Mouse (Mus musculus) stomach, postnatal 0 days (tissue): ENCODE results near the gene Igtp. TPM values are rescaled to one million over a fixed set of nuclear protein-coding genes. Genes with fewer than 3 reads are reported as not detected.
"Not testable (repeated sequence)": the region's sequence is repeated elsewhere in the genome, so short reads cannot be mapped to it uniquely, and the experiment has no call there.

ENCODE experiments used
- ATAC-seq: fragments of 200-750 bp; cut with Nextera tagmentation; 2 replicates; pipeline ENCODE4 v1.8.0; 2017; ENCODE audit not compliant: low FRiP score, low TSS enrichment
- DNase-seq: peaks from one replicate; pipeline ENCODE4 v3.0.0-alpha.2; 2016; ENCODE audit warnings: low spot score
- H3K27ac ChIP-seq: fragments of 300-500 bp; sonication (generic); replicated peaks from 2 replicates; pipeline ENCODE4 v1.5.1; 2014; ENCODE audit warnings: mild to moderate bottlenecking, control low read depth
- H3K27me3 ChIP-seq: fragments of 300-500 bp; sonication (generic); 2 replicates; pipeline ENCODE4 v1.6.1; 2014; ENCODE audit warnings: low read length; ENCODE audit not compliant: control insufficient read depth, insufficient read depth
- H3K36me3 ChIP-seq: fragments of 300-500 bp; sonication (generic); 2 replicates; pipeline ENCODE4 v1.6.1; 2014; ENCODE audit warnings: low read length, mixed read lengths; ENCODE audit not compliant: control insufficient read depth, insufficient read depth
- H3K4me1 ChIP-seq: fragments of 300-500 bp; sonication (generic); replicated peaks from 2 replicates; pipeline ENCODE4 v1.6.1; 2014; ENCODE audit warnings: antibody characterized with exemption; ENCODE audit not compliant: control insufficient read depth, insufficient read depth
- H3K4me2 ChIP-seq: fragments of 300-500 bp; sonication (generic); replicated peaks from 2 replicates; pipeline ENCODE4 v1.6.1; 2014; ENCODE audit warnings: low read depth, mild to moderate bottlenecking, control low read depth, moderate library complexity
- H3K4me3 ChIP-seq: fragments of 300-500 bp; sonication (generic); 2 replicates; pipeline ENCODE4 v1.5.1; 2014; ENCODE audit warnings: low read depth, low read length, control low read depth
- H3K9ac ChIP-seq: fragments of 300-500 bp; sonication (generic); 2 replicates; pipeline ENCODE4 v1.6.1; 2014; ENCODE audit warnings: mild to moderate bottlenecking, low read length, control low read depth, mixed read lengths
- H3K9me3 ChIP-seq: fragments of 300-500 bp; sonication (generic); 2 replicates; pipeline ENCODE4 v1.6.1; 2016; ENCODE audit warnings: low read length; ENCODE audit not compliant: control insufficient read depth
- CTCF ChIP-seq: IDR thresholded peaks from 2 replicates; pipeline ENCODE4 v1.5.1; 2016; ENCODE audit warnings: antibody characterized with exemption, low read depth, mild to moderate bottlenecking, moderate library complexity
- EP300 ChIP-seq: optimal IDR thresholded peaks from 2 replicates; pipeline ENCODE3; 2016; ENCODE audit warnings: antibody characterized with exemption
- WGBS: fragments of 180-500 bp; shearing (Covaris S2); extraction: QIAGEN DNeasy Blood & Tissue Kit; methylation state at CpG from one replicate; pipeline ENCODE4 v1.1.7; 2014; 5-methylcytosine and 5-hydroxymethylcytosine counted together
- polyA plus RNA-seq: library from polyadenylated mRNA; unstranded; fragments of >200 nt; fragmentation: Nextera tagmentation; extraction: Ambion mirVana; gene quantifications from 2 replicates; pipeline ENCODE4 v1.2.1, GENCODE M21; 2015

Gene Igtp
- polyA plus RNA-seq, 1 experiment from 2014 or later, result 4.1 TPM

GRCm38 (mm10) chr11:58226425-58226824 lies 27.1 kb downstream of the Igtp start:
- H3K9ac ChIP-seq, result no peak overlapping the region
- H3K4me3 ChIP-seq, result no peak overlapping the region
- no peaks in the 10 kb centered on the region for H3K36me3 ChIP-seq
- H3K9me3 ChIP-seq, result no peaks in the 10 kb centered on the region
- H3K27me3 ChIP-seq, result no peaks in the 10 kb centered on the region
- no peak overlapping the region for H3K4me2 ChIP-seq
- H3K4me1 ChIP-seq, result no peaks in the 10 kb centered on the region
- DNase-seq, result no peak
- H3K27ac ChIP-seq, result no peak overlapping the region
- no peak for ATAC-seq
- TF ChIP-seq CTCF, result no peak
- no peak for TF ChIP-seq EP300

DNA sequence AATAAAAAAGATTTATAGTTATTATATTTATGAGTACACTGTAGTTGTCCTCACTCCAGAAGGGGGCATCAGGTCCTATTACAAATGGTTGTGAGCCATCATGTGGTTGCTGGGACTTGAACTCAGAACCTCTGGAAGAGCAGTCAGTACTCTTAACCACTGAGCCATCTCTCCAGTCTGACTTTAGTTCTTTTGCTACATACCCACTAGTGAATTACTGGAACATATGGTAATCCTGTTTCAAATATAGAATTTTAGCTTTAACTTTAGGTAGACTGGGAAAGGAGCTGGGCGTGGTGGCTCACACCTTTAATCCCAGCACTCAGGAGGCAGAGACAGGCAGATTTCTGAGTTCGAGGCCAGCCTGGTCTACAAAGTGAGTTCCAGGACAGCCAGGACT lies 28.7 kb downstream of the Igtp start:
- not testable (repeated sequence) for H3K4me1 ChIP-seq, H3K4me2 ChIP-seq, H3K9ac ChIP-seq, H3K9me3 ChIP-seq, H3K27me3 ChIP-seq, ATAC-seq, H3K27ac ChIP-seq, H3K4me3 ChIP-seq, H3K36me3 ChIP-seq, DNase-seq
- 94% methylated on average over 2 of the region's 2 CpGs for WGBS

DNA sequence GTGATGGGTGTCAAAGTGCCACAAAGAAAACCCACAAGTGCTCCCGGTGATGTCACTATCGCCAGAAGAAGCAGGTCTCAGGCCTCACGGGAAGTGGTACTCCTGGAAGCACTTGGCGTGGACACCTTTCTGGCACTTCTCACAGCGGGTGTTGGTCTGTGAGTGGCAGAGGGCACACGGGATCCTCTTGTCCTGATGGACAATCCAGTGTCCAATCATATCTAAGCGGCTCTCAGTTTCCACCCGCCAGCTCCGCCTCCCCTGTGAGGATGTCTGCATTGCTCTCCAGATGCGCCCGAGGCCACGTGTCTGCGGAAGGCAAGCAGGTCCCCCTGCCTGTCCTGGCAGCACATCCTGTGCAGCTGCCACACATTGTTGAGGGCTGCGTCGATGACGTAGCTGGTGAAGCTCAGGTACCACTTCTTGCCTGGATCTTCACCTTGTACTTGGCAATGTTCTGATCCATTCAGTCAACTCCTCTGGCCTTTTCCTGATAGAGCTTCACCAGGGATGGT lies 31.1 kb downstream of the Igtp start:
- 68% methylated on average over 16 of the region's 16 CpGs for WGBS
- no peaks in the 10 kb centered on the region for H3K9me3 ChIP-seq
- no peak for DNase-seq

GRCm38 (mm10) chr11:58231156-58231555 lies 31.8 kb downstream of the Igtp start:
- Histone ChIP-seq H3K27ac (no peak overlapping the region), H3K4me2 (no peak overlapping the region), H3K4me1 (no peaks in the 10 kb centered on the region), H3K36me3 (no peaks in the 10 kb centered on the region), H3K4me3 (no peak overlapping the region), H3K9ac (no peak overlapping the region), H3K9me3 (no peaks in the 10 kb centered on the region), H3K27me3 (no peaks in the 10 kb centered on the region)
- 82% methylated on average over 8 of the region's 8 CpGs for WGBS
- TF ChIP-seq EP300, result no peak
- TF ChIP-seq CTCF, result no peak
- DNase-seq (no peak), ATAC-seq (no peak)

More for the DNA sequence above, 31.1 kb downstream of the Igtp start:
- Histone ChIP-seq H3K4me1 (no peaks in the 10 kb centered on the region), H3K27ac (no peak overlapping the region), H3K4me3 (no peak overlapping the region), H3K9ac (no peak overlapping the region), H3K4me2 (no peak overlapping the region), H3K36me3 (no peaks in the 10 kb centered on the region), H3K27me3 (no peaks in the 10 kb centered on the region)
- TF ChIP-seq CTCF (no peak), EP300 (no peak)
- ATAC-seq, result no peak

- not testable (repeated sequence) for ATAC-seq, H3K36me3 ChIP-seq, H3K9me3 ChIP-seq, H3K27ac ChIP-seq, H3K4me3 ChIP-seq, DNase-seq, H3K4me2 ChIP-seq, H3K4me1 ChIP-seq, H3K27me3 ChIP-seq, H3K9ac ChIP-seq
- 70% methylated on average over 3 of the region's 3 CpGs for WGBS
These were observed 35.2 kb downstream of the Igtp start for GRCm38 (mm10) chr11:58234551-58234950.

- Histone ChIP-seq H3K9me3 (no peaks in the 10 kb centered on the region), H3K4me1 (peaks cover 3% of the 10 kb centered on the region; the same call in 1 of the 2 replicates), H3K27ac (no peak overlapping the region), H3K36me3 (no peaks in the 10 kb centered on the region), H3K4me3 (no peak overlapping the region), H3K9ac (no peak overlapping the region), H3K27me3 (no peaks in the 10 kb centered on the region), H3K4me2 (no peak overlapping the region)
- 24% methylated on average over 6 of the region's 6 CpGs for WGBS
- DNase-seq, result peak; percentile 49
- TF ChIP-seq EP300 (no peak), CTCF (peak; percentile 73)
- no peak for ATAC-seq
These were observed 35.8 kb downstream of the Igtp start for GRCm38 (mm10) chr11:58235152-58235551.
